Mouse (Mus musculus): Measurements from ENCODE around the gene Unc93a2.
"Not testable (repeated sequence)": the region's sequence is repeated elsewhere in the genome, so short reads cannot be mapped to it uniquely, and the experiment has no call there.

DNA sequence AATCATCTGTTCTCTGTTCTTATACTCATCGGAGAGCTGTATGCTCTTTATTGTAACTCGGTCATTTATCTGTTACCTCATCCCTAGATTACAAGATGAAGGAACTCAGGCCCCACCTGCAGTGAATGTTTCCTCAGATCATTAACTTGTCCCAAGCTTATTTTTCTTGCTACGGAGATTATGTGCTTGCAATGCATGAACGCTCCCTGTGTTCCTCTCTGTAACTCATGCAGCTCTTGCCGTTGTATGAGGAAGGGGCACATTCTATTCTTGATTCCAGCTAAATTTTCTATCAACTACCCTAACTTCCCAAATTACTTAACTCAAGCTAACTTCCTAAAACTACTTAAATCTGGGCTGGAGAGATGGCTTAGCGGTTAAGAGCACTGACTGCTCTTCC is 14.5 kb upstream of the Unc93a2 start:
- not testable (repeated sequence) for TF ChIP-seq CTCF (IDR thresholded peaks at IDR 0.05; ENCODE audit: extremely low read depth, insufficient read length, insufficient replicate concordance, low read depth, low read length); POLR2A (IDR thresholded peaks at IDR 0.05; ENCODE audit: low read depth, low read length)
